Mouse (Mus musculus) forelimb bud, embryonic 11.5 days (tissue): Measurements from ENCODE around the gene Ctnnbl1.

Source experiments
- DNase-seq: peaks from one replicate; pipeline ENCODE4 v3.0.0-alpha.2; 2012; ENCODE audit warnings: low read depth, low spot score

Ctnnbl1 gene

GRCm38 (mm10) chr2:157750926-157751588, 13.9 kb downstream of the Ctnnbl1 start:
- DNase-seq: no peak

DNA sequence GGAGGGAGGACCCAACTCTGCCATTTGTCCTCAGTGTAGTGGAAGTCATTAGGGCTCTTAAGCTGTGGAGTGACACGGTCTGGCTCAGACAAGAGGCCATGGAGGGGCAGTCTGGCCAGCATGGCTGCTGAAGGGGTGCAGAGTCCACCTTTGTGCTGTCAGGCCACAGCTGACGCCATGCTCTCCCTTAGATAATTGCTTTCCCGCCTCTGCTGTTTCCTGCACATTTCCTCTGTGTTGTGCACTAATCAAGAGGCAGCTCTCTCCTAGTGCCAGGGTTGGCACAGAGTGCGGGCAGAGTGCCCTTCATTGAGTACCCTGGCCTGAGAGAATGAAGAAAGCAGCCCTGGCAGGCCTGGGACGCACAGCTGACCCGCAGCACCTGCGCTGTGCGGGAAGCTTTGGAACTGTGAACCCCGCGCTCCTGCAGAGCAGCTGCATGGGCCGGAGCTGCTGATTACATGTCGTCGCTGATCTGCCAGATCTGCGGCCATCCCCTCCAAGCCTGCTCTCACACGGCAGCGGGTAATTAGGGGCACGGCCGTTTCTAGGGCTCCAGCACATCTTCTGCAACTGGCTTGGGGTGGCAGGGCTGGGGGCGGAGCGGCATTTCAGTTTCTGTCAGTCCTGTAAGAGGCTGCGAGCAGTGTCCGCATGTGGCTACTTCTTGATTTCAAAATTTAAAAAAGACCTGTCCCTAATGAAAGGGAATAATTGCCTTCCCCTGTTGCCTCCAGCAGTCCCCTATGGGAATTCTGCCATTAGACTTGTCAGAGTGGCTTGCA, 14.6 kb downstream of the Ctnnbl1 start:
- DNase-seq: no peak

DNA sequence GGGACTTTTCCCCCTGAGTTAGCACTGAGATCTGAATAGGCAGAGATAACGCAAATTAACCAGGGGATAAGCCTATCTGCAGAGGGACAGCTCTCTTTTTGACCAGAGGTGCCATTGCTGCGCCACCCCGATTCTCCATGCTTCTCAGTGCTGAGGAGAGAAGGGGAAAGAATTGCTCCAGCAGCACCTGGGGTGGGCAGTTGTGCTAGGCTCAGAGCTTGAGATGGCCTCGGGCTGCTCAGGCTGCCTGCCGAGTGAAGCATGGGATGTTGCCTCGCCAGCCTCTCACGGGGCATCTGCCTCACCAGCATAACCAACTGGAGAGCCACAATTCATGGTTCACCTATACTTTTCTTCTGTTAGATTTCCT, 15.2 kb downstream of the Ctnnbl1 start:
- DNase-seq: no peak

DNA sequence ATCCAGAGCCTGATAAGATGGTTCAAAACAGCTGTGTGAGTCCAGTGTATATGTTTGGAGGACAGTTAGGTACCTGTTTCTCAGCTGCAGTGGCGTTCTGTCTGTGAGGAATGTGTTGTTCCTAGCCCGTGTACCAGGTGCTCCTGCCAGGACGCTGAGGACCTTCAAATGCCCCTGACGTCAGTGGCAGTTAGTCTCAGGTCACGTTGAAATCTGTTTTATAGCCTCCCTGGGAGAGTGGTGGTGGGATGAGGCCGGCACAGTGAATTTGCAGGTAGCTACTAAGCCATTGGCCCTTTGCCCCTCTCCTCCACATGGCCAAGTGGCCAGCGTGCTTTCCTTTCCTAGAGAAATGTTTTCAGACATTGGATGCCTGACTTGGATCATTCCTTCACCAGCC, 18.6 kb downstream of the Ctnnbl1 start:
- DNase-seq: no peak

GRCm38 (mm10) chr2:157756193-157756592, 19.0 kb downstream of the Ctnnbl1 start:
- no peak for DNase-seq

DNA sequence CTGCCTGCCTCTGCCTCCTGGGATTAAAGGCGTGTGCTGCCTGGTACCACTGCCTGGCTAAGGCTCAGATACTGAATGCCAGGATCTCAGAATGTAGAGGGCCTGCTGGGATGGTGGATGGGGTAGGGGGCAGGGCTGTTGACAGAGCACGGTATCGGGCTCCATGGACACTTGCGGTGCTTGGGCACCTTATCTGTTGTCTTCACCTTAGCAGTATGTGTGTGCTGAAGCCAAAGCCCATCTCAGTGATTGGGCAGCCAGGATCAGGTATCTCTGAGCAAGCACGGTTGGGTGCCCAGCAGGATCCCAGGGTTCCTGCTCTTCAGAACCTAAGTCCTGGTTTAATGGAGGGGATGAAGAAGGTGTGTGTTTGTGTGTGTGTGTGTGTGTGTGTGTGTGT, 21.2 kb downstream of the Ctnnbl1 start:
- DNase-seq: no peak

DNA sequence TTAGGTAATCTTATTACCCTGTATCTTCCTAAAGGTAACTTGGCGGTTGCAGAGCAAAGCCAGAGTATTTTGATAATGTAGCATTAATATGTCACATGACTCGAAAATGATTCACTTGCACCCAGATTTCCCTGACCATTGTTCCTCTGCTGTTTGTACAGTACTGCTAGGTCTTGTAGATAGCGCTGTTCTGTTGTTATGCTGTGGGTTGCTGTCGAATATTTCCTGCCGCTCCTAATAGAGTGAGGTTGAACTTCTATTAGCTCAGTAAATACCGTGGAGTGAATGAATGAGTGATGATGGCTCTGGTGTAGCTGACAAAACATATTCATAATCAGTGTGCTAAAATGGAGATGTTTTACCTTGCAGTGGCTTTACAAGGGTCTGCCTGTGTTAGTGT, 22.5 kb downstream of the Ctnnbl1 start:
- no peak for DNase-seq

DNA sequence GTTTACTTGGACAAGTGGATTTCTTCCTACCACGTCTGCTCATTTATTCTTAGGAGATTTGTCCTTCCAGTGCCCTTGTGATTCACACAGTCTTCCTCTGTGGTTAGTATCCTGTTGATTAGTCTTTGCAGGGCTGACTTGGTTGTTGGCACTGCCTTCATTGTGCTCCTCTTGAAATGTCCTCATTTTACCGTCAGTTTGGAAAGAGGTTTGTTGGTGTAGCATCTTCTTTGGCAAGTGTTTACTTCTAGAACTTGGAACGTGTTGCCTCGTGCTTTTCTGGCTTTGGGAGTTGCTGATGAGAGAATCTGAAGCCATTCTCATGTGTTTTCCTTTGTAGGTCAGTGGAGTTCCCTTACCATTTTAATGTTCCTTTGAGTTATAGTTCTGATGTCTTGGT, 25.7 kb downstream of the Ctnnbl1 start:
- DNase-seq: no peak

- DNase-seq: peak; percentile 13
Measured at GRCm38 (mm10) chr2:157766591-157766990, 29.4 kb downstream of the Ctnnbl1 start.

DNA sequence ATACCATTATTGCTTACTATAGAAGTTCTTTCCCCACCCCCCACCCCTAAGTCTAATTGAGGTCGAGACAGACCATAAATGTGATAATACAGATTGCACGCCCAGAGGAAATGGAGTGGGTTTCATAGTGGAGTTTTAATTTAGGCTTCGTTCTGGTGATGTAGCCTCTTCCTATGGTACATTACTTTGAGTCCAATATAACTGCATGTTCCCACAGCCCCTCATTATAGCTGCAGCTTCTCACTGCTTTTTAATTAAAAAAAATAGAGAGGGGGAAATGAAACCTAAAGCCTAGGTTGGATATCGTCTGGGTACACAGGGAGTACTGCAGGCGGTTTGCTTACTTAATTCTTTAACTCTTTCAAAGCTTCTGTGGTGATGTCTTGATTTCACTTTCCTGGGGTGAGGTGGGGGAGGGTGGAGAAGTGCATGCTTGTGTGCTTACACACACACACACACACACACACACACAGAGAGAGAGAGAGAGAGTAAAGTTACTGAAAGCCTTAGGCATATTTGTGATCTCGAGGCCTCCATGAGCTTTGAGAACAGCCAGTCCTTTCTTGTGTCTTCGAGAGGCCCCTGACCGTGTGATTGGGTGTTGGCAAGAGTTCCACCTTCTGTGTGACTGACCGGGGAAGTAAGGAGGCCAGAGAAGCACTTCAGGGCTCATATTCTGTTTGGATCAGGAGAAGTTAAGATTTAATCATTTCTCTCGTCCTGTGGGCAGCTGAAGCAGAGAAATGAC, 31.7 kb downstream of the Ctnnbl1 start:
- DNase-seq: no peak

GRCm38 (mm10) chr2:157770761-157771160, 33.6 kb downstream of the Ctnnbl1 start:
- no peak for DNase-seq

GRCm38 (mm10) chr2:157773661-157774060, 36.5 kb downstream of the Ctnnbl1 start:
- no peak for DNase-seq

DNA sequence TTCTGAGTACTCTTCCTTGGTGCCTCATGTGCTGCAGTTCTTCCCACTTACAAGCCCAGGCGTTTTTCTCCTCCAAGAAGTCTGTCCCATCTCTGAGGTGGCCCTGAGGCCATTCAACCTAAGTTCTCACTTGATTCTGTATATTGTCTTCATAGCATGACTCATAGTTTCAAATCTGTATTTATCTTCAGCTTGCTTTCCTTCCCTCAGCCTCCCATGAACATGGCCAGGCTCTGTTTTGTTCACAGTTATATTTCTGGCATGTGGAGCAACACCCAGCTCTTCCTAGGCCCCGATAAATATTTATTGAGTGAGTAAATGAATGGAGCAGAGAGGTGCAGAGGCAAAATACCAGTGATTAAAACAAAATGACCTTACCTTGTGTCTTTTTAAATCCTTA, 38.8 kb downstream of the Ctnnbl1 start:
- no peak for DNase-seq

- DNase-seq: no peak
Measured at GRCm38 (mm10) chr2:157780956-157781355, 43.8 kb downstream of the Ctnnbl1 start.

DNA sequence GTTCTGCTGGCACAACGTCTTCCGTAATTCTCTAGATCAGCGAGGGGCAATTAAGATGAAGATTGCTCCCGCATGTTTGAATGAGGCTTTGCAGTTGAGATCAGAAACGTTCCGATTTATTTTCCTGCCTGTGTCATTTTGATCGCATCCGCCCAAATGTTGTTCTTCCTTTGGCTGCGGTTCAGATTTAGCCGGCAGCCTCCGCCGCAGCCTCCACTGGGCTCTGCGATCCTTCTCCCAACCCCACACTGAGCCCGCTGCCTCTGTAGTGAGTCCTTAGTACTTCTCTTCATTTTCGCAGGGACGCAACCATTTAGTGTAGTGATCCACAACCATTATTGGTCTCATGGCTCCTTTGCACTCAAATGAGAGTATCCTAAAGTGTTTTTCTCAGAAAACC, 46.0 kb downstream of the Ctnnbl1 start:
- DNase-seq: no peak

- no peak for DNase-seq
Measured at GRCm38 (mm10) chr2:157784238-157784637, 47.0 kb downstream of the Ctnnbl1 start.

GRCm38 (mm10) chr2:157784647-157785046, 47.4 kb downstream of the Ctnnbl1 start:
- no peak for DNase-seq

GRCm38 (mm10) chr2:157789226-157789625, 52.0 kb downstream of the Ctnnbl1 start:
- no peak for DNase-seq

DNA sequence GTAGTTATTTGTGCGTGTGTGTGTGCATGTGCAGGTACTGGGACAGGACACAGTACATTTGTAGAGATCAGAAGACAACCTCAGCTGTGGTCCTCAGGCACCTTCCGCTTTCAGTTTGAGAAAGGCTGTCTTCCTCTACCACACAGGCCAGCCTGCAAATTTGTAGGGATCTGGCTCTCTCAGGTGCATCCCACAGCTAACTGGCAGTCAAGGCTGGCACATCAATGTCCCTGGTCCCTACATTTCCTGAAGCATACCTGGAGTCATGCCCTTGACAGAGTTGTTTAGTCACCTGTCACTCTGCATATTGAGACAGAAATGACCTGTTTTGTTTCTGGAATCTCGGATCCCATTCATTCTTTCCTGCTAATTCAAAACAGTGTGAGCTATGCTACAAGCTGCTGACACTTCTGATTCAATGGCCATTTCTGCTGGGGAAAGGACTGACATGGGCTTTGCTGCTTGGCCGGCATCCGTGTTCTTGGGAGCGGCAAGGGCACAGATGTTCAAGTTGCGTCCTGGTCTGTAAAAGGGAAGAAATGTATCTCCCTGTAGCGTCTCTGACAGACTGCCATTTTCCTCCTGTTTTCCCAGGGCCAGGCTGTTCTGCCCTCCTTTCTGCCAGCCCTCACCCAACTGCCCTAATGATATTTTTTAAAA, 53.8 kb downstream of the Ctnnbl1 start:
- DNase-seq: no peak

DNA sequence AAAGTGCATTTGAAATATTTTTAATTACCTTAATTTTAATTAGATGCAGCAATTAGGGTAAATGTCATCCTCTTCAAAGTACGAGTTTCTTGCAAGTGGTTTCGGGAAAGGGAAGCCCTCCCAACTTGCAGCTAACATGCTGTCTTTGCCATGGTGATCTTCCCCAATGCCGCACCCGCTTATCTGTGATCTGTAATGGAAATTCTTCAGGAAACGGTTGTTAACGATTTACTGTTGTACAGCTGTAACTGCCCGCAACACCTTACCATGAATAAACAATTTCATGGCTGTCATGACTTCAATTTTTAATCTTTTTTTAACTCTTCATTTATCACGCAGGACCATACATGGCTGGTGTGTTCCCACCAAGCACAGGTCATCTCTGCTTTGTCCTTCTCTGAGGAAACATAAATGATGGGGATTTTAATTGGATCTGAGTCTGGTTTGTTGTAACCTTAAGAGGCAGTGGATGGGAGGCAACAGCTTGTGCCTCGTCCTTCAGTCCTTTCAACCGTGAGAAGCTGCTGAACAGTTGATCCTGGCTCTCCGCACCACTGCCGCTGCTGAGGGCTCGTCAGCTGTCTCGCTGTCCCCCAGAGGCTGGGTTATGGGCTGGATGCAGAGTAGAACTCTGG, 54.4 kb downstream of the Ctnnbl1 start:
- no peak for DNase-seq

- DNase-seq: no peak
Measured at GRCm38 (mm10) chr2:157792840-157793552, 55.8 kb downstream of the Ctnnbl1 start.
